Mouse (Mus musculus) gastrocnemius, postnatal 10 days (tissue): ENCODE measurements at regions not wholly inside any gene's neighbourhood (a gene's known extent, or its start where the extent isn't known, plus 50 kb on each side); places are given as distances from the start of the nearest gene placed in this dataset.

Source experiments
- DNase-seq: peaks from one replicate; pipeline ENCODE4 v3.0.0; 2021; ENCODE audit warnings: mixed read lengths

- DNase-seq, result no peak
Measured at GRCm38 (mm10) chr12:12562267-12562666, 300.3 kb downstream of the Fam49a start.

GRCm38 (mm10) chr12:12551818-12552217, 289.9 kb downstream of the Fam49a start:
- no peak for DNase-seq

GRCm38 (mm10) chr12:12549649-12550048, 287.7 kb downstream of the Fam49a start:
- no peak for DNase-seq

DNA sequence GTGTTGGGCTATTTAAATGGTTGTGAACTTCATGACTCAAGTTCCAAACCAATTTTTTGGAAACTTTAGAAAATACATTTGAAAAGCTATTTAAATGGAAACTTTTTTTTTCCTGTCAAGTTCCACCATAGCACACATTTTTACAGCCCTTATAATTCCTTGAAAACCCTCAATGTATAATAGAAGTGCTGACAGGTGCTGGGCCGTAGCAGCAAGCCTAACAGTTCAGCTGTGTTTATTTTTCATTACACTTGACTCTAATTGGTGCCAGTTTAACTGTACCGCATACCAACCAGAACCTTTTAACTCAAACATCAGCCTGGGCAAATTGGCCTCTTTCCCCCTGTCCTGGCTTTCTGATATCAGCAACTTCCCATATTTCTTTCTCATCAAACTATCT, 286.7 kb downstream of the Fam49a start:
- DNase-seq, result no peak

DNA sequence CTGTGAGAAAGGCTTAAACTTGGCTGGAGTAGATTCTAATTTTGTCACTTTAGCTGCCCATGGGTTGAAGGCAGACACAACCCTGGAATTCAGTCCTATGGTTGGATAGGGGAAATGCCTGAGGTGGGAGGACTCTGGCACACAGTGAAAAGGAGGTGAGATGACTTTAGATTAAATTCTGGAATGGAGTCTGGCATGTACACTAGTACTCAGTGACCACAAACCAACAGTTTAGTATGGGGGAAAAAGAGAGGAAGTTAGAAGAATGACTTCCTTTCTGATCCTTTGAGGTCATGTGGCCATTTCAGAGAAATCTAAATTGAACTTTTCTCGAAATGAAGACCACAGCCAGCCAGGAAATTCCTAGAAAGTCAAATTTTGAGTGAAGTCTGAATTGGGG, 285.5 kb downstream of the Fam49a start:
- DNase-seq, result no peak

DNA sequence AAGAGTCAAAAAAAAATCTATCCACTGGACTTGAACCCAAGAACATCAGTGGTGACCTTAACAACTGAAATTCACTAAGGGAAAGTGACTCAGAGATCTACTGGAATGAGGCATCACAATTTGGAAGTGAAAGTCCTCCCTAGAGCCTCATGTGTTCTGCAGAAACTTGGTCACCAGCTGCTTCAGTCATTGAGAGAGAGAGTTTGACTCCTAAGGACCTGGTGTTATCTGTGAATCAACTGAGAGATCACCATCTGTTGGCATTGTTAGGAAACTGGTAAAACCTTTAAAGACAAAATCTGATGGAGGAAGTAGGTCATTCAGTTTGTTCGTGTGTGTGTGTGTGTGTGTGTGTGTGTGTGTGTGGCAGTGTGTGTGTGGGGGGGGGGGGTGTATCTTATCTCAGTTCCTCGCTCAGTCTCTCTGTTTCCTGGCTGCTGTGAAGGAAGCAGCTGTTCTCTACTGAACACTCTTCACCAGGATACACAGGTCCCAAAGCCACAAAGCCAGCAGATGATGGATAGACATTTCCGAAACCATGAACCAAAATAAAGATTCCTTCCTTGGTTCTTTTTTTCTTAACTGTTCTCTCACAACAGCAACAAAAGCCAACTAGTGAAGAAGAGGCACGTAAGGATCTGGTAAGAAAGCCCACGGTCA, 284.6 kb downstream of the Fam49a start:
- no peak for DNase-seq

DNA sequence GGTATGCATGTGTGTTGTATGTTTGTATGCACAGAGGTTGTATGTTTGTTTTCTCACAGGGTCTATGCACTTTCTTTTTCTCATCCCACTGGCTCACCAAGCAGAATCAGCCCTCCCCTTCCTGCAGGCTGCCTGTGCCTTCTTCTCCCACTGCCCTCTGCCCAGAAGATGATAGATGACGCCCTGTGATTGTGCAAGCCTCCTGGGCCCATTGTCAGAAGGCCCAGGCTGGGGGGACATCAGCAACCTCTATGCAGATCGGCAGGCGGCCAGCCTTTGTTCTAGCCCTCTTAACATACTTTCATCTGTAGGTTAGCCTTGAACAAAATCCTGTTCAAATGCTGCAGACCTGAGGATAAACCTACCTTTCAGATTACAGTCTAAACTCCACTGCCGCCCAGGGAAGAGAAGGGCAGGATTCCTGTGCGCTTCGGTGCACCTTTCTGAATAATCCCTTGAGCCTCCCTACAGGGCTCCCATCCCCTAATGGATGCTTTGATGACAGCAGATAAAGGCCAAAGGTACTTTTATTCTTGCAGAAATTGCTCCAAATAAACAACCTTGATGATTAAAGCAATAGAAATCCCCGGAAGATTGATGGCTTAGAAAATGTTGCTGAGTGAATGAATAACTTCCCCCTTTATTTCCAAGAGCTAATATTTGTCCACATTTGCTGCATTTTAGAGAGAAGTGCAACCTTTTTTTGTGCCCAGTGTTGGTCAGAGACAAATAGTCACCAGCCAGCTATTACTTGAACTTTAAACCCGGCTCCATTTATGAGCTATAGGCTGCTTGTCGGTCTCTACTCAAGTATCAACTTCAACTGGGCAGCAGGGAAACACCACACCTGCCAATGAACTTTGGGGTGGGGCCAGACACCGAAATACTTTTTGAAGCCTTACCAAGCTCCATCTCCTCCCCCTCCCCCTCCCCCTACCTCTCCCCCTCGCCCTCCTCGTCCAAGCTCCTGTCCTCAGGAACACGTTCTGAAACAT, 279.4 kb downstream of the Fam49a start:
- no peak for DNase-seq

DNA sequence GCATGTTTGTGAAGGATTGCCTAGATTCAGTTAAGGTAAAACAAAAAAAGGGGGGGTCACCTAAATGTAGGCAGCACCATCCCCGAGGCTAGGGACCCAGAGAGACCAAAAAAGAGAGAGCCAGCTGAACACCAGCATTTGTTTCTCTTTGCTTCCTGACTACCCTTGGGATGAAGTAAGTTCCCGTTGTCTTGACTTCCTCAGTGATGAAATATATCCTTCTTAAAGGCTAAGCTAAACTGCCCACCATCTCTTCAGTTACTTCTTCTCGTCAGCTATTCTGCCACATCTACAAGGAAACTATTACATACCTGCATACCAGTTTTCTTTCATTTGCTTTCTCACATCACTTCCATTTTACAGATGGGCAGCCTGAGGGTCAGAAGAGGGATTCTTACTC, 277.4 kb downstream of the Fam49a start:
- DNase-seq, result no peak

- DNase-seq, result no peak
Measured at GRCm38 (mm10) chr12:12534779-12535178, 272.8 kb downstream of the Fam49a start.

- no peak for DNase-seq
Measured at GRCm38 (mm10) chr12:12530796-12531195, 268.9 kb downstream of the Fam49a start.

- DNase-seq, result no peak
Measured at GRCm38 (mm10) chr12:12529541-12529940, 267.6 kb downstream of the Fam49a start.

DNA sequence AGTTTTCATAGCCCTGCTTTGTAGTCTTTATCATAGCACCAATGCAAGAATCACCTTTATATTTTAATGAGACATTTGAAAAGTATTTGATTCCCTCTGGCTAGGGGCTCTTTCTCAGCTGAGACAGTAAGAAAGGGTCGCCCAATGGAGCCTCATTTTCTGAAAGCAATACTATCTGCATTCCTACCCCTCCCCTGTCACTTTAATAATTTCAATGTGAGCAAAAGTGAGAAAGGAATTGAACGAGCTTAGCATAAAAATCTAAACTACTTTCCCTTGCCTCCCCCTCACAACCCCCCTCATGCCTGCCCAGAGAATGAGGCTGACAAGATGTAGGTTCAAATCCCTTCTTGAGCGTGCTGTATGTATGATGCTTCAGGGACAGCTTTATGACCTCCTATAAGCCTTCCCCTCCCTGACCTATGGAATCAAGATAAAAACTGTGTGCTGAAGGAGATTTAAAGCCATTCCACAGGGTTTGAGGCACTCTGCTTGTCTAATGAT, 266.6 kb downstream of the Fam49a start:
- no peak for DNase-seq

- DNase-seq, result no peak
Measured at GRCm38 (mm10) chr12:12527766-12528477, 266.0 kb downstream of the Fam49a start.

- no peak for DNase-seq
Measured at GRCm38 (mm10) chr12:12527366-12527765, 265.4 kb downstream of the Fam49a start.

DNA sequence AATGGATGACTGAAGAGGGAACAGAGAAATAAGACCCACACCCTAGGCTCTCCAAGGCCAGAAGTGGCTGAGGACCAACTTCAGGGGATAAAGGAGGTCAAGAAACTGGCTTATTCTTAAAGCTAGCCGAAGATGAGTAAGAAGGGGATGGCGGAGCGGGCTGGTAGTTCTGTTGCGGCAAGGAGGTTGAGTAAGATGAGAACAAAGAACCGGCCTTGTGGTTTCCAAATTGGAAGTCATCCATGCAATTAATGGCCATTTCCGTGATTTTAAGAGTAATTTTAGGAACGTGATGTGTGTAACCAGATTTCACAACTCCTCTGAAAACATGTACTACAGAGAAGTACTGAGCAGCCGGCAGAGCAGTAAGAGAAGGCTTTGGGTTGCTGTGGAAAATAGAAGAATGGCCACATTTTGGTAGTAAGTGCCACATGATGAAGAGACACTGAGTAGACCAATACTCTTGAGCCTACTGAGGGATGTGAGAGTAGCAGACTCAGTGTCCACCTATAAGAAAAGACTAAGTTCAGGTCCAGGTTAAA, 258.4 kb downstream of the Fam49a start:
- no peak for DNase-seq

DNA sequence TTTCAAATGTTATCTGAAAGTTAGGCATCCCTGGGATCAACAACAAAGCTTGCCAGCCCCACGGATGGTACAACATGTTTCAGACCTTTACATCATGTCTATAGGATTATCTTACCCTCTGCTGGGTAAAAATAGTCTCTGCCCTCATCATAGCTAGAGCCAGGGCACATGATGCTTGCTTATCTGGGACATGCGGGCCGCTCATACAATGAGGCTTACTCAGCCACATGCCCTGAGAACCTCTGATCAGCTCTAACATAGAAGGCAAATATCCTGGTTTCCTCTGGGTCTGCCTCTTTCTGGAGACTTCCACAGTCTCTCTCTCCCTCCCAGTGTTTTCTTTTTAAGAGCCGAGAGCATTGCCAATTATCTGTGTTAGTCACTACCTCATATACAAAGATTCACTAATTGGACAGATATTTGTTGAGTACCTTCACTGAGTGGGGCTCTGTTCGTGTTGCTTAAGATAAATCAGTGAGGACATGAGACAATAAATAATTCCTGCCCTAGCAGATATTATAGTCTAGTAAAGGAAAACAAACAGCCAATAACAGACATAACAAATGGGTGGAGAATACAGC, 256.6 kb downstream of the Fam49a start:
- no peak for DNase-seq

DNA sequence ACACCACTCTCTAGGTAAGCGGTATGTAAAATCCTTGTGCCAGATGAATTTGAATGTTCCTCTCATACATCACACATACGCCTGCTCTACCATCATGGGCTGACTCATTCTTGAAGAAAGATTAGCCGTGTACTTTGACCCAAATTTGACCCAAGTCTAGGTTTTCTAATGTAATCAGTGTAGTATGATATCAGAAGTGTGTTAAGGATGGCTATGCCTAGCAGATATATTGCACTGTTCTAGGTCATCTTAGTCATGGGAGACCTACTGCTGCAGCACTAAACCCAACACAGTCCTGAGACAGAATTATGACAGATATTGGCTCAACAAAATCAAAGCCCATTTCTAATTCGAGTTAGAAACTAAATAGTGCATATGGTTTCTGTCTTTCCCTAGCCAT, 255.1 kb downstream of the Fam49a start:
- no peak for DNase-seq

DNA sequence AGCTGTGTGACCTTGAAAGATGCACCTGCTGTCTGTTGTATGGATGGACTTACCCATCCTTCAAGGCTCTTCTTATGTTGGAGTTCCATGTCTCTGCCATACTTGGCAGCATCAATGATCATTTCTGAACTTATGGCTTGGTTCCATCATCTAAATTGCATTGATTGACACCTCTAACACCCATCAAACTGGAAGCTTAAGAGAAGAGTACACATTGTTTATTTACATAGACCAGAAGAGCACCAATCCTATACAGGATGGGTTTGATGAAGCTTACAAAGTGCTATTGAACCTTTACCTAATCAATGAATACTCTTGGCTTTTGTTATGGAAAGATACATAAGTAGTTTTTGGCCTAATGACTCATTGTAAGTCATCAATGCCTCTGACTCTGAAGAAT, 248.8 kb downstream of the Fam49a start:
- DNase-seq, result no peak

DNA sequence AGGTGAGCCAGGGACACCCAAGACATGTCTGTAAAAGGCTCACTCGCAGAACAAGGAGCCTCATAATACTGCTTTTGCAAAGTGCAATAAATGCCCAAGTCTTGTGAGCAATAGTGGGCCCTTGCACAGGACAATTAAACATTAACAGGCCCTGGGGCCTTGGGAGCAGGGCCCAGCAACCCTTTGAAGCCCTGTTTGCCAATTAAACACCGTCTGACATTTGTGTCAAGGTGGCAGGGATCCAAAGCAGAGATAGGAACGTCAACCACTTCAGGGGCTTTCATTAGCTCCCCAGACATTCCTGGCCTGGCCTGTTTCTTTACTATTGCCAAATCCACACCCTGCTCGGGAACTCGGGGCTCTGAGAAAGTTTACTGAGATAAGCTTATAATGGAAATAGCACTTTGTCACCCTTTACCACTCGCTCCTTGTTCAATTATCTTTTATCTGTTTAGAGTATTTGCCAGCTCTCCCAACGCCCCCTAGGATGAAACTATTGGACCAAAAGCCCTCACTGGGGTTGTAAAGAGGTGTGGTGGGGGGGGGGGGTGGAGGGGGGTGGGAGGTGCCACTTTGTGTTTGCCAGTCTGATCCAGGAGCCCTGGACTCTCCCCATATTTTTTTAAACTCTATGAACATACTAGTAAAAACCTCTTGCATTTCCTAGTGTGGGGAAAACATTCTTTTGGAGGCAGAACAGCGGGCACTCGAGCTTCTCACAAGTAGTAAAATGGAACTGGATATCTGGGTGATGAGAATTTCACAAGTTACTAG, 247.4 kb downstream of the Fam49a start:
- DNase-seq, result no peak

- DNase-seq, result no peak
Measured at GRCm38 (mm10) chr12:12508487-12509125, 246.7 kb downstream of the Fam49a start.

GRCm38 (mm10) chr12:12506671-12507070, 244.7 kb downstream of the Fam49a start:
- no peak for DNase-seq
